Mouse (Mus musculus): ENCODE measurements around the gene Bag6.

- TF ChIP-seq CTCF (IDR thresholded peaks at IDR 0.05; ENCODE audit: borderline replicate concordance, control insufficient read depth, extremely low read depth, insufficient read depth, low read length, poor library complexity) (no peak), POLR2A (IDR thresholded peaks at IDR 0.05; ENCODE audit: control insufficient read depth, extremely low read depth, insufficient read depth, low read length, poor library complexity) (no peak)
These were observed 29.2 kb downstream of the Bag6 start for GRCm38 (mm10) chr17:35164218-35164567.

Measured in thymus, adult 2 months (tissue).